Mouse (Mus musculus): ENCODE measurements at regions not wholly inside any gene's neighbourhood (a gene's known extent, or its start where the extent isn't known, plus 50 kb on each side); places are given as distances from the start of the nearest gene placed in this dataset.

- no peak for ATAC-seq (replicated peaks; ENCODE audit: low FRiP score, low TSS enrichment, poor library complexity, severe bottlenecking)
Measured at GRCm38 (mm10) chr8:89583091-89583490, 539.1 kb upstream of the Sall1 start.

GRCm38 (mm10) chr8:89582566-89582965 lies 538.6 kb upstream of the Sall1 start:
- no peak for ATAC-seq (replicated peaks; ENCODE audit: low FRiP score, low TSS enrichment, poor library complexity, severe bottlenecking)

DNA sequence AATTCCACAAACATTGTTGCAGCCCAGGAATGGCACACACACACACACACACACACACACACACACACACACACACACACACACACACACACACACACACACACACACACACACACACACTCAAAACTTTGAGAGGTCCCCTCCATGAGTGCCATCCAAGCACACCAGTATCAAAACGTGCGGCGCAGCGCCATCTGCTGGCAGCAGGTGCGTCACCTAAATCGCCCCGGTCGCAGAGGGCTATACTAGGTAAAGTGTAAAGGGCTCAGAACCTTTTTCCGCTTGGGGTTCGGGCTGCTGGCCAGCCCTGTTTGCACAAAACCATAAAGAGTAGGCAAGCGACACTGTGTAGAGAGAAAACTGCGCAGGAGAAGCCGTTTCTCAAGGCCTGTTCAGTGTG lies 527.9 kb upstream of the Sall1 start:
- ATAC-seq (replicated peaks; ENCODE audit: low FRiP score, low TSS enrichment, poor library complexity, severe bottlenecking): peak; percentile 70; the same call in 1 of the 2 replicates

DNA sequence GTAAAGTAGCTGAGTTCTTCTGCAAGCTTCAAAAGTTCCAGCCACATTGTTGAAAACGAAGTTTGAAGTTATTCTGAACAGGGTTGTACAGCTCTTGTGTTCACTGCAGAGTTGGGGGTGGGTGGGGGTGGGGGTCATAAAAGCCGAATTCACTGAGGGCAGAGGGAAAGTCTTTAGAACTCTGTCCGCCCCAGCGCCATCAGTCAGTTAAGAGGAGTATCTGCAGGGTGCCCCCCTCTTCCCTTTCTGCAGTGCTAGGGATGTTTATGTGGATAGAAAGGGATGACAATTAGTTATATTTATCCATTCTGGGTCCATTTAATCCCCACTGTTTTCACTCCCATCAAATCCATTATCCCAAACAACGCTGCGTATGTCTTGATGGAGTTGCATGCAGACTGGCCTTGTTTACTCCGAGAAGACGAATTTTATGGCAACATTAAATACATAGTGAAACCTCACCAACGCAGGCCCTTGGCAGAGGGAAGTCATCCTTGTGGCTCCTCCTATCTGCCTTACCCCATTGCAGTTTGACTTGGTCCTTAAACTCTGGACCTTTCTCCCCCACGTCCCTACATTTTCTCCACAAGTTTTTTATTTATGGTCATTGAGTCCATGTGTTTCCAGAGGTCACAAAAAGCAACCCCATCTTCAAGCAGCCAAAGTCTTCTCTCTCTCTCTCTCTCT lies 526.8 kb upstream of the Sall1 start:
- no peak for ATAC-seq (replicated peaks; ENCODE audit: low FRiP score, low TSS enrichment, poor library complexity, severe bottlenecking)

GRCm38 (mm10) chr8:89569406-89569805 lies 525.4 kb upstream of the Sall1 start:
- ATAC-seq (replicated peaks; ENCODE audit: low FRiP score, low TSS enrichment, poor library complexity, severe bottlenecking): no peak

GRCm38 (mm10) chr8:89568641-89569040 lies 524.7 kb upstream of the Sall1 start:
- no peak for ATAC-seq (replicated peaks; ENCODE audit: low FRiP score, low TSS enrichment, poor library complexity, severe bottlenecking)

- ATAC-seq (replicated peaks; ENCODE audit: low FRiP score, low TSS enrichment, poor library complexity, severe bottlenecking): no peak
Measured at GRCm38 (mm10) chr8:89566986-89567385, 523.0 kb upstream of the Sall1 start.

DNA sequence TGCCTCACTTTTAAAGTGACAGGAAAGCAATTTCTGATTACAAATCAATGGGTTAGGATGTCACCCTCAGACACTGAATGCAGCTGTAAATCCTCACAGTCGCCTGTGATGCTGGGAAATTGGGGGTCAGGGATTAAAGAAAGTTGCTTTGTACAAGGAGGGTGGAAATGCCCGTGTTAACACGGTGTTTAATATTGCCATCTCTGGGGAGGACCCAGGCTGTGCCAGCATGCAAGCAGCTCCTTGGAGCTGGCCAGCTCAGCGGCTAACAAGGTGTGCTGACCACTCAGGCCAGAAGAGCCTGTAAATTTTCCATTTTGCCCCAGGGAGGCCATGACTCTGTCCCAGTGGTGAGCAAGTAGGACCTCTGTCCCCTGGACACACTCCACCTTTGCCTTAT lies 522.5 kb upstream of the Sall1 start:
- no peak for ATAC-seq (replicated peaks; ENCODE audit: low FRiP score, low TSS enrichment, poor library complexity, severe bottlenecking)

DNA sequence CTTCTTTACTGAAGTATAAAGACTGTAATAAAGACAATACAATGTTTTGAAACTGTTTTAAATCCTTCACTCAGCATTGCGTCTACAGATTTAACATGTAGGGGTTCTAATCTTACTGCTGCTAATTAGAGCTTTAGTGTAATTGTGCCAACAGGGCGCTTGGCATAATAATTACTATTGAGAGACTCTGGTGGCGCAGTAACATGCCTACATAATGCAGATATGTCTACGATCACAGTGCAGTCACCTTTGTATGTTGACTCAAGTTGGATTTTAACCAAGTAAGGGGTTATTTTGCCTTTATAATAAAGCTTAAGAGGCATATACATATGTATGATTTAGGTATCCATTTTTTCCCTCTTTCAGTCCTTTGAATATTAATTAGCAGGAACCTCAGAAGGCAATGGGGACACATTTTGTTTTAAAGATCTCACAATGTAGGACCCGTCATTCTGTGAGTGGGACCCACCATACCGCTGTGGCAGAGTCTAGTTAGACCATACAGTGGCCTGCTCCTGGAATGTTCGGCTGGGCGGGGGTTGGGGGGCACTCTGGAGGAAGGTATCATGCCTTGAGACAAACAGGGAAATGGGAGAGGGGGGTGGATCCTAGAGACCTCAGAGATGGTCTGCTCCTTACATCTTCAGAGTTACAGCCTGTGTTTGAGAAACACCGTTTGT lies 521.3 kb upstream of the Sall1 start:
- no peak for ATAC-seq (replicated peaks; ENCODE audit: low FRiP score, low TSS enrichment, poor library complexity, severe bottlenecking)

GRCm38 (mm10) chr8:89563544-89563943 lies 519.6 kb upstream of the Sall1 start:
- ATAC-seq (replicated peaks; ENCODE audit: low FRiP score, low TSS enrichment, poor library complexity, severe bottlenecking): no peak

- ATAC-seq (replicated peaks; ENCODE audit: low FRiP score, low TSS enrichment, poor library complexity, severe bottlenecking): no peak
Measured at GRCm38 (mm10) chr8:89562597-89562996, 518.6 kb upstream of the Sall1 start.

DNA sequence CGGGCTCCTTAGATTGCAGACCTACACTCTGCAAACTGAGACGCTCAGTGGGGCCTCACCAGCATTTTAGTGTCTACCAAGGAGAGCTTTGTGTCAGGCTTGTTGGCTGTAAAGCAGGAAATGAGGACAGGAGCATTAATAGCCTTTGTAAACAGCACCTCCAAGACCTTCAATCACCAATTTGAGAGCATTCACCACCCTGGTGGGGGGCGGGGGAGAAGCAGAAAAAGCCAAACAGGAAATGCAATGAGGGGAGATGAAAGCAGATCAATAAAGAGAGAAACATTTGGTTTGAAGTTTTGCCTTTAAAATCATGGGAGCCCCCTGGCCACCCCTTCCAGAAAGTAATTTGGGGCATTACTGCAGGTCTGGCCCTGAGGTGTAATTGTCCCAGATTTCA lies 497.3 kb upstream of the Sall1 start:
- no peak for ATAC-seq (replicated peaks; ENCODE audit: low FRiP score, low TSS enrichment, poor library complexity, severe bottlenecking)

- ATAC-seq (replicated peaks; ENCODE audit: low FRiP score, low TSS enrichment, poor library complexity, severe bottlenecking): no peak
Measured at GRCm38 (mm10) chr8:89534605-89535004, 490.6 kb upstream of the Sall1 start.

- no peak for ATAC-seq (replicated peaks; ENCODE audit: low FRiP score, low TSS enrichment, poor library complexity, severe bottlenecking)
Measured at GRCm38 (mm10) chr8:89525041-89525440, 481.1 kb upstream of the Sall1 start.

DNA sequence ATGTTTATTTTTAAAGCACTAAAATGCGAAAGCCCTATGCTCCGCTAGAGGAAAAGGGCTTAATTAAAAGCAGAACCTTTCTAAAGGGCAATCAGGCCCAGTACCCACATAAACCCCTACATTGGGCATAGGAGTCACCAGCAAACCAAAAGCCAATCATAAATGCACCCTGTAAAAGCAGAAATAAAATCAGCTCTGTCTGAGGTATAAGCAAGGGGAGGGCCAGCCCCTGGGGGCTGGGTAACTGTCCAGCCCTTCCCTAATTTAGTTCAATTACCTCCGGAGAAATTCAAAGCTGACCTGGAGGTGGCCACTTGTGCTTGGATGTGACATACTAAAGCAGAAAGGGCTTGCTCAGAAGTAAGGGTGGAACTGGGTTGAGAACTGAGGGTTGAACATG lies 479.4 kb upstream of the Sall1 start:
- ATAC-seq (replicated peaks; ENCODE audit: low FRiP score, low TSS enrichment, poor library complexity, severe bottlenecking): no peak

DNA sequence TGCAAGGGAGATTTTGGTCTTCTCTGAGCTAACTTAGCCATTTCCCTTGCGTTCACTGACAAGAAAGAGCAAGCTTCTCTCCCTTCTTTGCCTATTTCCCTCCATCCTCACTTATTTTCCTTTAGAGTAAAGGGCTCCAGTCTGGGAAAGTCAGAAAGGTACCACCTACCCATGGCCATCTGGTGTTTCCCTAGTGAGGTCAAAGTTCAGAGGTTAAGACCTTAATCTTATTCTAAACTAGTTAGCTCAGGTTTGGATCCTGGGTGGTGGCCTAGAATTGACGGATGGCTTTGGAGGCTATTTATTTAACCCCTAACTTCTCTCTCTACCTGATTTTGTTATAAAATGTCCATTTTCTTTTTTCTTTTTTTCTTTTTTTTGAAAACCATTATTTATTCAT lies 472.6 kb upstream of the Sall1 start:
- no peak for ATAC-seq (replicated peaks; ENCODE audit: low FRiP score, low TSS enrichment, poor library complexity, severe bottlenecking)

GRCm38 (mm10) chr8:89514270-89514669 lies 470.3 kb upstream of the Sall1 start:
- no peak for ATAC-seq (replicated peaks; ENCODE audit: low FRiP score, low TSS enrichment, poor library complexity, severe bottlenecking)

DNA sequence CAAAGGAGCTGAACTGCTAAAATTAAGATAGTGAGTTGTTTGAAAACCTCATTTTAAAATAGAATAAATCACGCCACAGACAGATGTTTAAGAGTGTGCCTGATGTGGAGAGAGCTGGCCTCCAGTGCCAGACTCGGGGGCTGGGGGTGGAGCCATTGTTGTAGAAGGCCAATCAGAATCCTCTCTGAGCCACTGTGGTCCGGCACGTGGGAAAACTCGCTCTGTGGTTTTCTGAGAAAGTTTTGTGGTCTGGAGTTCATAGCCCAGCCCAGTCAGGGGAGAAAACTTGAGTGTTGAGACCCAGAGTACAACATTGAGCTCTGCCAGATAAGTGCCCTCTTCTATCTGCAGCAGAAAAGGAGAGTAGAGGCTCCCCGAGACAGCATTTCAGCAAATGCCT lies 463.7 kb upstream of the Sall1 start:
- no peak for ATAC-seq (replicated peaks; ENCODE audit: low FRiP score, low TSS enrichment, poor library complexity, severe bottlenecking)

DNA sequence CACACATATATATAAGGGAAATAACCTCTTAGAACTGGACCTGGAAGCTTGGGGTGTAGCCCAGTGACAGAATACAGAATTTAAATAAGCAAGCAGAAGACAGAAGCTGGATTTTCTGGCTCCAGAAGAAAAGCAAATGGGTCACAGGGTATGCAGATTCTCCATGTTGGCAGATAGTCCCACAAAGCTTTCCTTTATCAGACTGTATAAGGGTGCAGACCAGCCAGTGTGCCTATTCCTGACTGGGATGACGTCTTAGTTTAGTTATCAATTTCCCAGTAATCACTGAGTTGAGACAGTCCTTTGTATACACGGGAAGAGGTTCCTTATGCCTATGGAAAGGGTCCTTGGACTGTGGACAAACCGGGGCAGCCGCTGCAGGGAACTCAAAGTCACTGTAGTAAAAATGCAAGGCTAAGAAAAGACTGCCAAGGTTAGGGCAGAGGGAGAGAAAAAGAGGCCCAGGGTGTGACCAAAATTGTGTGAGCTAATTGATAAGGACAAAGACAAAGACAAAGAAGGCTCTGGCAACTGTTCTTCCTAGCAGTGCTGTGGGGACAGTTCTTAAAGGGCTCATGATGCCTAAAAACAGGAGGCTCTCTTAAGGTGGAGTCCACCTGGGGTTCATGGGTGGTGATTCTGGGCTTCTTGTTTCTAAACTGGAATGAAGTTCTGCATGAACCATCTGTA lies 459.7 kb upstream of the Sall1 start:
- no peak for ATAC-seq (replicated peaks; ENCODE audit: low FRiP score, low TSS enrichment, poor library complexity, severe bottlenecking)

DNA sequence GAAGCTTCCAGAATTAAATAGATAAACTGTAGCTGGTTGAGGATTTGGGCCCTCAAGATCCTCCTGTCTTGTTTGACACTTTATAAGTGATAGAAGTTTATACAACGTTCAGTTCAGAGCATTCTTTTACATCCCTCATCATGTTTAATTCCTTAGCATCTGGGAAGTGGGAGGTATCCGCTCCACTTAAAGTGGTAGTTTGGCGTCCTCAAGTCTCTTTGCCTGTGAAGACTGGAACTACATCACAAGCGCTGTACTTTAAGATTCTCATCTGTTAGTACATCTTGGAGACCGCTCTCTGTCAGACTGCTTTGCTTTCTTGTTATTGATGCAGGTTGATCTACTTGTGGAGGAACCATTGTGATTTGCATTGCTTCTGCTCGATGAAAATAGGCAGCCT lies 459.1 kb upstream of the Sall1 start:
- ATAC-seq (replicated peaks; ENCODE audit: low FRiP score, low TSS enrichment, poor library complexity, severe bottlenecking): no peak

DNA sequence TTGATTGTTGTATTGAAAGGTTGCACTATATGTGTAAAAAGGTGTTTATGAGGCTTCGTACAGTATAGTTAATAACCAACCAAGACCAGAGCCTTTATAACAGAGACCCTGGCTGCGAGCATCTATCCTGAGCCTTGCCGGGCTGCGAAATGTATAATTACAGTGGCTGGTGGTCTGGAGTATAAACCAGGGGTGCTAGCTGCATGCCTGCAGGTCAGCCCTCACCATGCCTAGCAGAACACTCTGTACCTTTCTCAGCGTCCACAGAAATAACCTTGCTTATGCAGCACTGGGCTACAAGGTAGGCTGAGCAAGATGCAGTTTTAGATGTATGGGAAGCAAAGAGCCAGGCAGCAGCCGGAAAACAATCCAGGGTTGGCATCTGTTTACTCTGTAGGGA lies 457.8 kb upstream of the Sall1 start:
- ATAC-seq (replicated peaks; ENCODE audit: low FRiP score, low TSS enrichment, poor library complexity, severe bottlenecking): no peak

All from megakaryocyte-erythroid progenitor cell, adult 5-6 weeks (primary cell).